Mouse (Mus musculus) adrenal gland, postnatal 36 days (tissue): ENCODE data around the gene Kcnq1. TPM values are rescaled to one million over a fixed set of nuclear protein-coding genes. Genes with fewer than 3 reads are reported as not detected.

ENCODE experiments used
- DNase-seq, 2 experiments: peaks; one replicate each; pipeline ENCODE4 v3.0.0; 2021; ENCODE audit warnings: mixed read lengths in 1 of 2
- total RNA-seq, 2 experiments: library from RNA; stranded (reverse); gene quantifications; 2 replicates each; pipeline ENCODE4 v1.2.3; 2021

Kcnq1 gene
- total RNA-seq, 2 experiments from 2014 or later: 2.9 to 7.6 TPM

DNA sequence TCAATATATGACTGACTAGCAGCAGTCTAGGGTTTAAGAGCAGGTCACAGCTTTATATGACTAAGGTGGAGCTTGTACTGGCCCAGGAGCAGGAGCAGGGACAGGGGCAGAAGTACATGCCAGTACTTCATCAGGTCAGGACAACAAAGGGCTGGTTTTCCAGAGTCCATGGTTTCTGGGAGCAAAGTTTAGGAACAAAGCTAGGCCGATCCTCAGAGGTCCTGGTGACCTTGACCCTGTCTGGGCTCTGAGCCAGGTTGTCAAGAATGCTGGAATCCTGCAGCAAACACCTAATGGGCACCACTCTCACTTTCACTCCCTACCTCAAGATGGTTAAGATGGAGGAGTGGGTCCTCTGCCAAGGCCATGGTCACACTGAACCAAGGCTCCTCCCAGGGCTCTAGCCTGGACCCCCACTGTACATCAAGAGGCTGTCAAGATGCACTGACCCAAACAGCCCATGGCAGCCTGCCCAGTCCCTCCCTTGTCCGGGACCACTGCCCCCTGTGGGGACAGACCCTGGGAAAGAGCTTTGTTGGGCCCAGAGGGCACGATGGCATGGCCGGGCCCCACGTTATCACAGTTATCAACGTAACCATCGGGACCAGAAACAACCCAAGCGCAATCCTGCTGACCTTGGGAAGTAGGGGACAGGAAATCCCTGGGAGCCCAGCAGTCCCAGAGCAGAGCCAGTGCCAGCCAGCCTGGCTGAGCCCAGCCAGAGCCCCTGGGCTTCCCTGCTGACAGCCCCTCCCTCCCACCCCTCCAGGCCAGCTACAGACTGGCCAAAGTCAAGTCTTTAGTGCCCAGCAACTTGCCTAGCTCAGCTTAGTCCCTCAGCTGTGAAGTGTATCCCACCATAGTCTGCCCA is 259.0 kb downstream of the Kcnq1 start:
- DNase-seq: peak; percentile 36 to 56

DNA sequence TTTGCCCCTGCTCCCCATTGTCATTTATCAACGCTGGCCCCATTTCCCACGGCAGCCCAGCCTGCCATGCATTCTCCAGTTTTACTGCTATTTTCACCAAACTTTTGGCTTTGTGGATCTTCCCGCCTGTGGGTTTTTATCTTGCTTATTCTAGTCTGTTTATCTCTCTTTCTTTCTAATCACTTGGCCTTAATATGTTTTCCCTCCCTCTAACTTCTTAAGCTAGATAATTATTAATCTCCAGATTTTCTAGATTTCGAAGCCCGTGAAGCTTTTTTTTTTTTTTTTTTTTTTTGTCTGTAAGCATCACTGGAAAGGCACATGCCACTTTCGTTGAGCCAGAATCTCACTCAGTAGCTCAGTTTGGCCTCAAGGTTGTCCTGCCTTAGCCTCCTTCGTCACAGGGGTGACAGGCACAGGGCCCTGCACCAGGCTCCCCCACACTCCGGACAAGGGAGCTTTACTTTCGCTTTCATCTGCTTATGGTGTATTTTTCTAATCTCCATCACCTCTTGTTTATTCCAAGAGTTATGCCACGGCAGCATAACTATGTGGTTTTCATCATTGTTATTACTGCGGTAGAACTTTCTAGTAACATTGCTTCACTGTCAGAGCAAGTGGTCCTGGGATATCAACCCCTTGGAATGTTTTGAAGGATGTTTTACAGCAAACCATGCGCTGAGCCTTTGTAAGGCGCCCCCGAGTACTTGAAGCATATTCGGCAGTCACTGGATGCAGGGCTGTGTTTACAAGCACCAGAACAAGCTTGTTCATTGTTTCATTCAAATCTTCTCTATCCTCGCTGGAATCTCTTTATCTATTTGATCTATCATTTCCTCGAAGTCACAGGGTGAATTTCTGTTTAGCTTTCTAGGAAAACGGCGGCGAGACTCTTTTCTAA is 261.5 kb downstream of the Kcnq1 start:
- peak; percentile 43 to 62 for DNase-seq

DNA sequence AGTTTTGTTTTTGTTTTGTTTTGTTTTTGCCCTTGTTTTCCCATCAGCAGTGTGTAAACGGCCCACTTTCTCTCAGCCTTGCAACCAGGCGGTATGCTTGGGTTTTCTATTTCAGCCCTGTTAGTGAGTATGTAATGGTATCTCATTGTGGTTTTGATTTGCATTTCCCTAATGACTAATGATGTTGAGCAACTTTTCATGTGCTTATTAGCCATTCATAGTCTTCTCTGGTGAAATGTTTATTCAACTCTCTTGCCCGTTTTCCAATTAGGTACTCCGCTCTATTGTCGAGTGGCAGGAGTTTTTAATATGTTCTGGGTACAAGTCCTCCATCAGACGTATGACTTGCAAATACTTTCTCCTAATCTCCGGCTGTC is 262.1 kb downstream of the Kcnq1 start:
- DNase-seq: no peak

DNA sequence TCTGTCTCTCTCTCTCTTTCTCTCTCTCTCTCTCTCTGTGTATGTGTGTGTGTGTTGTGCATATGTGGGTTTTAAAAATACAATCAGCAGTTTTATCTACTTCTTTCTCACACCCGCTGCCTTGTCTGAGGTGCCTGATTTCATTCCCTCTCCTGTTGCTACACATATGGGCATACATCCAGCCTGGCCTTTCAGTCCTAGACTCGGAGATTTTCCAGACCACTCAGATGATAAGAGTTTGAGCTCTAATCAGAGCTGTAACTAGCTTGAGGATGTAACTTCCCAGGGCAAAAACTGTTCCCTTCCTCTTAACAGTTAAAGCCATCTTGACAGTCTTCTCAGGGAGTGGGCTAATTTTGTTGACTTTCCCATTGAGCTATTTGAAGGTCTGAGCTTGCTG is 265.2 kb downstream of the Kcnq1 start:
- DNase-seq: no peak

DNA sequence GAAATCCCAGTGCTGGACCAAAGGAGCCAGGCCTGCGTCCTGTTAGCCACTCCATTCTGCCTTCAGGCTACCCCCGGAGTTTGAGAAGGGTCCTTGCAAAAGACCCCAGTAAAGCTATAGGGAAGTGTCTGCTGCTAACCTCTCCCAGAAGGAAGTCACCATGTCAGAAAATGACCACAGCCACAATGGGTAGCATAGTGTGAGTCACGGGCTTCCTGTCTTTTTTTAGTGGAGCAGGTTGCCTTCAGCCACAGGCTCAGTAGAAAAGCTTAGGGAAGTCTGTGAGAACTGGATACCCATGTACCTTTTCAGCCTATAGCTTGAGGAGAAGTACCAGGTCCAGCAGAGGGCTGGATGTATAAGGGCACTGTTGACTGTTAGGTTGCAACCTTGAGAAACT is 267.1 kb downstream of the Kcnq1 start:
- no peak for DNase-seq

DNA sequence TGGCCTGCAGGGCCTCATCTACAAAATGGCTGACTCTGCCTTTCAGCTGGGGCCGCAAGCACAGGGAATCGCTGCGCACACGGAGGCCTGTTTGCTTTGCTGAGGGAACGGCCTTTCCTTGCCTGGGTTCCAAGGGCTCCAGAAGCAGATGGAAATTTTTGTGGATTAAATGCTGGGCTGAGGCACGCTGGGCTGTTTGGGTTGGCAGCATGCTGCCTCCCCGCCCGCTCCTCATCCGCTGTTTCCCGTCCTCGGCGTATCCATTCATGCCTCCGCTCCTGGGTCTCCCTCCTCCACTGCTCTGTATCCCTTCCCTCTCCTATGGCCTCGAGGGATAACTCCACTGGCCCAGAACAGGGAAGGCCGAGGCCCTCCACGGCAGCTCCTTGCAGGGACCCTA is 269.8 kb downstream of the Kcnq1 start:
- DNase-seq: no peak

DNA sequence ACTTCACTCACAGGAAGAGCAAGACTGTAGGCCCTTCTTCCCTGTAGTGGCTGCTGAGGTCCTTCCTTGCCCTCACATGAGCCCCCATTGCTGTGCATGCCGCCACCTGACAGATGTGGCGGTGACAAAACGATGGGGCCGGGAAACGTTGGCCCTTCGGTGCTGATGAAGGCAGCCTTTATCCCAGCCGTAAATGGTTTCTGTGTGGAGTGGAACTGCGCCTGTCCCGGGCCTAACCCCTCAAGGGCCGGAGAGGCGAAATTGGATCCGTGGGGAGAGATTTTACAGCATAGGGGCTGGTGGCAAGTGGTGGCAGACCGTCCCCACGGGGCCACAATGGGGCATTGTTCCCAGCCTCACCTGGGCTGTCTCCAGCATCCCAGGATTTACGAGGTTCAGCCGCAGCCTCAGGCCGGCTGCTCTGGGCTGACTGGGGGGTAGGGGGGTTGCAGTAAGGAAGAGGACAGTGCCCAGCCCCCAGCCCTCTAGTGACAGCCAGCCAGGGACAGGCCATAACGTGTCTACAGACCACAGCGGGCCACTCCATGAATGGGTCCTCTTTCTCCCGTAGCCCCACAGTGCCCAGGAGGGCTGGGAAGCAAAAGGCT is 274.4 kb downstream of the Kcnq1 start:
- DNase-seq: no peak

DNA sequence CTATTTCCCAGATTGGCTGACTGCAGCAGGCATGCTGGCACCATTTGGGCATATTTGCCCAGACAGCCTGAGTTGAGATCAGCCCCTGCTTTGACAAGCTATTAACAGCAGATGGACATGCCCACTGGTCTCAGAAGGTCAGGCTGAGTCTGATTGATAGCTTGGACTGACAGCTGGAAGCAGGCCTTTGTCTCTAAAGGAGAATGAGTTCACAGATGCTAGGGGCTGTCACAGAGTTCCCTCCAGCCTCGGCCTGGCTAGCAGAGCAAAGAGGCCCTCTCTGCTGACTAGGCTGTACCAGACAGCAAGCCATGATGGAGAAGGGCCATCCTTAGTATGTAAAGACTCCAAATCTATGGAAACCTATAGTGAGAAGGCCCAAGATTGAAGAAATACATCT is 280.5 kb downstream of the Kcnq1 start:
- DNase-seq: no peak

DNA sequence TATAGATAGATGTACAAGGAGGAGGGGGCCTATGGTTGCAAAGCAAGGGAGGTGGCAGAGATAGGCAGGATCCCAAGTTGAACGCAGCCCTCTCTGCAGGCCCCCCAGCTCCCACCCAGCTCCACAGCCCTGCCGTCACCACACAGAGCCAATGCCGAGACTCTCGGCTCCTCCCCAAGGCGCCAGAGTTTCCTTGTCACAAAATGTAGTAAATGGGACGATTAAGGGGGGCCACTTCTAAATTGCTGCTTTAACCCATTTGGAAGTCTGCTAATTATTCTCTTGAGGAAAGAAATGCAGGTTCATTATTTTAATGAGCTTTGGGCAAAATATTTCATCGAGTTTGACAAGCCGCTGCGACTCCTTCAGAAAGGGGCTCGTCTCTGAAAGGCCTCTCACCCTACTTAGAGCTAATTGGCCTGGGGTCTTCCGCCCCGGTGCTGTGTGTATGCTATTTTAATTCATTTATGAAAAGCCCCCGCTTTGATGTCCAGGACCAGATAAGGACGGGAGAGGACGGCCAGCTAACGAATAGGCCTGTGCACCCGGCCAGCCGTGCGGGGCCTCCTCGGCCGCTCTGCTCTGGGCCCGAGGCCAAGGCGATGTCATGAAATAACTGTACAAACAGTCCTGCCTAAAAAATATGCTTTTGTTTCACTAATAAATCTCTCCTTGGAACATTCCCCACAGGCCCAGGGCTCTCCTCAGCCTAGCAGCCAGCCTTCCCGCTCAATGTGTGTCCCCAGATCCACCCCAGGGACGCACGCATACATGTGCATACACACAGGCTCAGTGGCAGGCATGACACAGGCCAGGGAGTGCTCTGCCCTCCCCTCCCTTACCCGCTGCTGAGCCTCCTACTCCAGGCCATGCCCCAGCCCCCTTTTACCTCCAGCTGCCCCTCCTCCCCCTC is 282.9 kb downstream of the Kcnq1 start:
- DNase-seq: peak; percentile 91 to 92

DNA sequence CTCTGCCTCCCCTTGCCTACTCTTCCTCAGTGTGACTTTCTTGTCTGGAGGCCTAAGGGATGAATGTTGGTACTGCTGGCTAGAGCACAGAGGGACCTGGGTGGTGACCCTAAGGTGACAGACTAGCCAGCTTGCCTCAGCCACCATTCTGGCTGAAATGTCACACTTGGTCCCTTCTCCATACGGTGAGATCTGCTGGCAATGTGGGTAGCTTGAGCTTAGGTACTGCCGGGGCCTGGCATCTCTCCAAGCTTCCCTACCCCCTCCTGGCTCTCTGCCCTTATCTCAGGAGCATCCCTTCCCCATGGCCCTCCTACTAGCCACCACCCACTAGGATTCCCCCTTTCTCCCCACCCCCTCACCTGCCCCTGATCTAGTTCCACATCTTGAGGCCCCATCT is 283.7 kb downstream of the Kcnq1 start:
- peak in 1 of 2 experiments; percentile 29 for DNase-seq

DNA sequence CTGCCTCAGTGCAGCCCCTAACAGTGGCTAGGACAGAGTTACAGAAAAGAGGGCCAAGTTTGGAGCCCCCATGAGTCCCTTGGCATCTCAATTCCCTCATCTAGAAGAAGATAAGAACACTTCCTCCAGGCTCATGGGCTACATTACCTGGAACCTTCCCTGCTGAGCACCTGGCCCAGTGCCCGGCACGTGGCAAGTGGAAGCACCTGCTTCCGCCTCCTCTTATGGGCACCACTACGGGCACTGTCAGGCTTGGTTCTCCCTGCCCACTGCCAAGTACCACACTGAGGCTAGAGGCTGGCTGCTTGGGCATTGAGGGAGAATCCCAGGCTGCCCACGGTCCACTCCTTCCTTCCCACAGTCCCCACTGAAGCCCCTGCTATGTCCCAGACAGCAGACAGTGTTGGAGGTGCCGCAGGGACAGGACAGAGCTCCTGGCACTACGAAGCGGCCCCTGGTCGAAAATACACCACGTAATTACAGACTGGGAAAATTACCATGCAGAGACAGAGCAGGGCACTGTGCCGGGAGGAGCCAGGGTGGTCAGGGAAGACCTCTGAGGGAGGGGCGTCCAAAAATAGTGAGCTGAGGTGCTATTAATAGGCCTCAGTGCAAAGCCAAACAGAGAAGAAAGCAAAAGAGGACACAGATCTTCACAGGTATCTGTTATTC is 284.3 kb downstream of the Kcnq1 start:
- no peak for DNase-seq

DNA sequence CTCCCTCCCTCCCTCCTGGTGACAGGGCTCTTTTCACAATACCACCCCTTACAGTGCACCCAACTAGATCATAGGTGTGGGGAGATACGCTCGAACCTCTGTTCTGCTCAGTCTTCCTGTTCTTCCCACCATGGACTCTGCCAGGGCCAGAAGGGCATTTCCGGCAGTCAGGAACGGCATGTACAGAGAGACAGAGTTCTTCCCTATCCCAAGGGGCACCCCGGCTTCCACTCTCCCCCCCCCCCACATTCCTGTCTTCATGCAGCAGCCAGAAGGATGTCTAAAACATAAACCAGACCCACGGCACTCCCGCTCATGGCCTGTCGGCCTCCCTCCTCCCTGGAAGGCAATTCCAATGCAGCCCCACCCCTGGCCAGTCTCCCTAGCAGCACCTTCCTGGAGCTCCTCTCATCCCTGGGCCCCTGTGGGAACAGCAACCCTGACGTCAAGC is 289.0 kb downstream of the Kcnq1 start:
- DNase-seq: peak in 1 of 2 experiments; percentile 16

DNA sequence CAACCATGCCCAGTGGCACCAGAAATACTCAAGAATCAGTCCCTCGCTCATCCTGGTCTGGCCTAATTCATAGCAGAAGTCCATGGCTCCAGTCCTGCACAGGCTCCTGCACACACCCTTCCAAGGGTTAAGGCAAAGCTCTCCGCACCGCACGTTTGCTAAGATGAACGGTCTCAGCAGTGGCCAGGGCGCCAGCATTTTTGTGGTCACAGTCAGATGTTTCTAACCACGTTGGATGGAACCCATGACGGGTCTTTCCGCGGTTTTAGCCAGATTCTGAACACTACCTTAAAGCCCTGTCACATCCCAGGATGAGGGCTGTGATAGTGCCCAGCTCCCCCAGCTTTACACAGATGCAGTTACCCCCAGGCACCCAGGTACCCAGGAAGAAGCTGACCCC is 293.6 kb downstream of the Kcnq1 start:
- no peak for DNase-seq

DNA sequence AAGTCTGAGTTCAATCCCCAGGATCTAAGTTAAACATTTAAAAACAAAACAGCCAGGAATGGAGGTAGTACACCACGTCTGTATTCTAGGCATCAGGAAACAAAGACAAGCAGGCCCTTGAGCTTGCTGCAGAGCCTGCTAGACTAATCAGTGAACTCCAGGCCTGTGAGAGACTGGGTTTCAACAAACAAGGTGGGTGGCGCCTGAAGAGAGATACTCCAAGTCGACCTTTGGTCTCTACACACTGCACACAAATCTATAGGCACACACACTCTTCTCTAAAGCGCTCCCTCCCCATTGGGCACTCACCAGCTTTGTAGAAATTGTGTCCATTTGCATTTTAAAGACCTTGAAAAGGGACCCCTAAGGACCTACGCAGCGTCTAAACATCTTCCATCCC is 294.4 kb downstream of the Kcnq1 start:
- DNase-seq: no peak

DNA sequence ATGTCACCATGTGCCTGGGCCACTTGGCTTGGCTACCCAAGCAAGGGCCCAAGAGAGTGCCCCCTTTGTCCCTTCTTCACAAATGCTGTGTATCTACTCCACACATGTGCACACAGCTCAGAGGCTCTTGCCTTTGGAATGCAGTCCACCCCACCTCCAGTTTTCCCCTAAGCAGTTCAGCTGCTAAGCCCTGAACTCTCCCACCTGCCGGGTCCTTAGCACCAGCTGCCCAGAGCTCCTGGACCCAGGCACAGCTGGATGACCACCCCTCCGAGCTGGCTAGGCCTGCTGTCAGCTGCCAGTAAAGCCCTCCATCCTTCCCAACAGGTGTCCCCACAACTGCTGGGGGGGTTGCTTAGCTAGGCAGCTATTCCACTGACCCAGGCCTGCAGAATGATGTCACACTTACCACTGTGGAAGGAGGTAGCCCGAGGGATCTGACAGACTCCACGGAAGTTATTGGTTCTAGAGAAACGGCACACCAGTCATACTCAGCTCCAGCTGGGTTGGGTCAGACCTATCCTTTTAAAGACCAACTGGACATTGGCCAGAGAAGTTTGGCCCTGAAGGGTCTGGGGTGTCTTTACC is 295.4 kb downstream of the Kcnq1 start:
- DNase-seq: no peak

DNA sequence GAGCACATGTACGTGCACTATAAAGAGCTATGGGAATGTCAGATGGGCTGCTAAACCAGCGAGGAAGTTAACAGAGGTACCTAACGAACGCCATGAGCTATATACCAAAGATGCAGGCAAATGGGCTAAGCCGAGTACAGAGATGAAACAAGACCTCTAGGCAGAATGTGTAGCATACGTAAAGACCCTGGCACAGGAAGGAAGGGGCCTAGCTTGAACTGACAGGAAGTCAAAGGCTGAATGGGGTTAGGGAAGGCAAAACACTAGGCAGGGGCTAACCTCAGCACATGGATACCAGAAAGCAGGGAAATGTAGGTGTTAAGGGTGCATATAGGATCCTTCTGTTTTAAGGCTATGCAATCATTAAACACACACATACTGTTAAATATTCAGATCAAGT is 298.1 kb downstream of the Kcnq1 start:
- no peak for DNase-seq

DNA sequence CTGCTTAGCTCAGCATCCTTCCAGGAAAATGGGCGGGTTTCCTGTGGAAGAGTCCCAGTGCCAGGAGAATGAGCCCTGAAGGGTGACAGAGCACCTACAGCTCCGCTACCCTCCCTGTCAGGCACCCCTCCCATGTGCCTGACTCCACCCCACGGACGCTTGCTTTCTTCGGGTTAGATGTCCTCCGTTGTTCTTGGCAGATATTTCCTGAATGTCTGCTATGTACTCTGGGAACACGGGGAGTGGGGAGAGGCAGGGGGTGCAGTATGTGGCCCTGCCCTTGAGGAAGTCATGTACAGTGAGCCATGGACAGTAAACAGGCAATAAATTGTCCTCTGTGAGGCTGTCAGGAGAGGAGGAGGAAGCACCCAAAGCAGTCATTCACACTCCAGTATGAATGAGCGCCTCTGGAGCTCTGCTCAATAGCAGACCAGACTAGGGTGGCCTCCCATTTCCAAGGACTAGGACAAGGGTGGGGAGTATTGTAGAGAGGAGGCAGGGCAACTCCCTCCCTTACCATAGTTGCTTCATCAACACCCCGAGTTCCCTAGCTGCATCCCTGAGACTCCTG is 301.9 kb downstream of the Kcnq1 start:
- peak; percentile 16 to 33 for DNase-seq

DNA sequence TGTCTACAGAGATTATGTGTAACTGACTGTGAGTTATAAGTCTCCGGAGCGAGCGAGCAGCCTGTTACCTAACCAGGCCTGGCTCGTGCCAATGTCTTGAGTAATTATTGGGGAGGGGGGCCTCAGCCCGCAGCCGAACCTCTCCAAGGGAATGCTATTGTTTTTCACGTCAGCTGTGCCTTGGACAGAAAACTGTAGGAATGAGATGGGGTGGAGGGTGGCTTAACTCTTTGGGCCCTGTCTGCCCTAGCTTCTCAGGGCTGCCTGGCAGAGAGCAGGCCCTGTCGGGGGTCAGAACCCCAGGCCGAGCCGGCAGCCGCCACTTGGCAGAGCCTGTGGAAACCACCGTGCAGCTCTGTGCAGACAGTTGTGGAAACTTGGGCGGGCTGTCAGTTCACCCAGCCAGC is 302.5 kb downstream of the Kcnq1 start:
- peak; percentile 21 to 37 for DNase-seq

DNA sequence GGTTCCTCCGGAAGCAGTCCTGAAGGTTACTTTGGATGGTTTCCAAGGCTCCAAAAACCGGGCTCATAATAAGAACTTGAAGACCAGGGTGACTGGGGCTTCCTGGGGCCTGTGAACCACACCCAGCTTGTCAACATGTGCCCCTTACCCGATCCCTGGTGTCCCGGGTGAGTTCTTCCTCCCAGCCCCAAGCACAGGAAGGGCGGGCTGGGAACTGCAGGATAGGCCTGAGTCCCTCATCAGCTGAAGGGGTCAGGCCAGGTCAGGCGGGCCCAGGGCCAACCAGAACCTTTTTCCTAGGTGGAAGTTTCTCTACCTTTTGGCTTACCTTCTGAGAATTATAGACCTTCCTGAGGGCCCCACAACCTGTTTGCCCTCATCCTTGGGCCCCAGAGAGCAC is 306.4 kb downstream of the Kcnq1 start:
- DNase-seq: no peak

DNA sequence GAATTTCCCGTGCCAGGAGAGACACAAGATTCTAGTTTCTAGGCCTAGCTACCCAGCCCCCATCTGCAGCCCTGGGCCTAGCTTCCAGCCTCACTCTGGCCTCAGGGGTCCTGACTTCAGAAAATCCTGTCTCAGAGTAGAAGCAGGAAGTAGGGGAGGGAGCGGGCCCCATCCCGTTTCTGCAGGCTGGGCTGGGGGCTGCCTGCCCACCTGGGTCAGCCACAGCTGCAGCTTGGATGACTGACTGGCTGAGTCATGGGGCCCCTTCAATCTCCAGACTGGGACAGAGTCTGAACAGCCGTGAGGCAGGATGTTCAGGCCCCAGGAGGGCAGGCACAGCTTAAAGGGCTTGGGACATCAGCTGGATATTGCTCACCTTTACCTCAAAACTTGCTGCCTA is 308.9 kb downstream of the Kcnq1 start:
- no peak for DNase-seq
